Mouse (Mus musculus) spleen, adult 2 months (tissue): Measurements from ENCODE around the gene Actrt2. TPM values are rescaled to one million over a fixed set of nuclear protein-coding genes. Genes with fewer than 3 reads are reported as not detected.

Source experiments
- DNase-seq, 2 experiments: peaks; one replicate each; pipeline versions ENCODE4 v3.0.0 to v3.0.0-alpha.2; 2012 to 2021; ENCODE audit warnings: low spot score in 2 of 2, low read depth in 1 of 2
- H3K27ac ChIP-seq: fragments of 200-500 bp; 2 replicates; pipeline ENCODE4 v1.5.1; 2012; ENCODE audit warnings: low read length, inconsistent platforms; ENCODE audit not compliant: insufficient read depth
- H3K27me3 ChIP-seq: fragments of 200-500 bp; 2 replicates; pipeline ENCODE4 v1.6.1; 2012; ENCODE audit warnings: mild to moderate bottlenecking, moderate library complexity, low read length, inconsistent platforms; ENCODE audit not compliant: control insufficient read depth, insufficient read depth
- H3K36me3 ChIP-seq: fragments of 200-500 bp; 2 replicates; pipeline ENCODE4 v1.6.1; 2012; ENCODE audit warnings: mild to moderate bottlenecking, low read length, inconsistent platforms; ENCODE audit not compliant: control insufficient read depth, insufficient read depth
- H3K4me1 ChIP-seq: fragments of 200-500 bp; 2 replicates; pipeline ENCODE4 v1.6.1; 2011; ENCODE audit warnings: inconsistent platforms; ENCODE audit not compliant: control insufficient read depth, insufficient read depth, insufficient read length
- H3K4me3 ChIP-seq: fragments of 200-500 bp; 2 replicates; pipeline ENCODE4 v1.5.1; 2011; ENCODE audit warnings: mild to moderate bottlenecking, inconsistent platforms; ENCODE audit not compliant: insufficient read depth, insufficient read length; ENCODE audit errors: extremely low read depth
- CTCF ChIP-seq: fragments of 200-500 bp; IDR thresholded peaks from 2 replicates; pipeline ENCODE4 v1.5.1; 2011; ENCODE audit warnings: mild to moderate bottlenecking, inconsistent platforms; ENCODE audit not compliant: insufficient read depth, insufficient read length, insufficient replicate concordance; ENCODE audit errors: extremely low read depth
- POLR2A ChIP-seq: fragments of 200-500 bp; IDR thresholded peaks from 2 replicates; pipeline ENCODE4 v1.6.1; 2011; ENCODE audit warnings: low read depth, low read length, inconsistent platforms
- WGBS: fragments of 180-500 bp; shearing (Covaris S2); methylation state at CpG from one replicate; pipeline ENCODE4 v1.1.7; 2018; 5-methylcytosine and 5-hydroxymethylcytosine counted together
- polyA plus RNA-seq: library from polyadenylated mRNA; depleted of rRNA; stranded (reverse); fragments of >200 nt; gene quantifications from 2 replicates; pipeline ENCODE4 v1.2.3, GENCODE M21; 2012; rRNA removed

Gene Actrt2
- polyA plus RNA-seq, result not detected in 2 replicates

- Histone ChIP-seq H3K4me3 (no peak within 1 kb of the TSS), H3K4me1 (no peaks in the 10 kb centered on the region), H3K36me3 (no peaks in the 10 kb centered on the region), H3K27ac (no peak within 1 kb of the TSS), H3K27me3 (no peaks in the 10 kb centered on the region)
- no peak for DNase-seq
- WGBS, result 80% methylated on average over 2 of the region's 2 CpGs
- TF ChIP-seq POLR2A (no peak), CTCF (no peak)
Measured at GRCm38 (mm10) chr4:154667767-154668166, at the start of gene Actrt2. TSS of gene Actrt2 (minus strand) at chr4:154667867.

DNA sequence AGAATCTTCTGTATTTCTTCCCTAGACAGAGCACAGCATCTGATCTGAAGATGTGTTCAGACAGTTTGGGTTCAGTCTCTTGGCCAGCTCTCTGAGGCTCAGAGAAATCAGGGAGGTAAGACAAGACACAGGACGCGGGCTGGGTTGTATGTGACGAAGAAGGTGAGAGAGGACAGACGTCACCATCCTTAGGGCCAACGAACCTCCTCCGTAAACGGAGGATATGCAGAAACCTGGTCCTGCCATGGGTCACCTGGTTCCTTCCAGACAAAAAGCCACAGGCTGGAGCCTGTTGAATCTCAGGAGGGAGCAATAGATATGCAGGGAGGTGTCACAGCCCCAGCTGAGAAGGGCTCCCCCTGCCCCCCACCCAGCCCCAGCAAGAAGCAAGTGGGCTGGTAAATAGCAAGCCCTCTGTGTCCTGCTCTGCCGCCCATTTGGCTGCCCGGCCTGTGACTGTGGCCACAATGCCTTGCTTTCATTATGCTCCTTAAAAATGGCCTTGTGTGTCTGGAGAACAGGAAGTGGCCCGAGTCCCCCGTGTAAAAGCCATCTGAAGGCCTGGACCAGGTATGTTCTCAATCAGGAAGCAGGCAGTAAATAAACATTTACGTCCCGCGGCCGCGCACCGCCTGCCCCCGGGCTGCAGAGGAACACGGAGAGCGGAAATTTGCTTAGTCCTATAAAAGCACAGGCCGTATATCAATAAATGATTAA lies 41.9 kb upstream of the Actrt2 start:
- WGBS, result 76% methylated on average over 21 of the region's 21 CpGs
- no peak for TF ChIP-seq POLR2A
- no peak for TF ChIP-seq CTCF

GRCm38 (mm10) chr4:154708811-154709210 lies 41.1 kb upstream of the Actrt2 start:
- TF ChIP-seq POLR2A, result no peak
- no peak for TF ChIP-seq CTCF
- H3K4me1 ChIP-seq, result no peaks in the 10 kb centered on the region
- H3K36me3 ChIP-seq, result no peaks in the 10 kb centered on the region
- 71% methylated on average over 2 of the region's 2 CpGs for WGBS
- no peak for DNase-seq
- H3K4me3 ChIP-seq, result no peak overlapping the region
- no peak overlapping the region for H3K27ac ChIP-seq
- no peaks in the 10 kb centered on the region for H3K27me3 ChIP-seq

More for the DNA sequence above, 41.9 kb upstream of the Actrt2 start:
- H3K4me1 ChIP-seq, result no peaks in the 10 kb centered on the region
- no peak for DNase-seq
- no peaks in the 10 kb centered on the region for H3K27me3 ChIP-seq
- H3K4me3 ChIP-seq, result no peak overlapping the region
- no peaks in the 10 kb centered on the region for H3K36me3 ChIP-seq
- no peak overlapping the region for H3K27ac ChIP-seq

DNA sequence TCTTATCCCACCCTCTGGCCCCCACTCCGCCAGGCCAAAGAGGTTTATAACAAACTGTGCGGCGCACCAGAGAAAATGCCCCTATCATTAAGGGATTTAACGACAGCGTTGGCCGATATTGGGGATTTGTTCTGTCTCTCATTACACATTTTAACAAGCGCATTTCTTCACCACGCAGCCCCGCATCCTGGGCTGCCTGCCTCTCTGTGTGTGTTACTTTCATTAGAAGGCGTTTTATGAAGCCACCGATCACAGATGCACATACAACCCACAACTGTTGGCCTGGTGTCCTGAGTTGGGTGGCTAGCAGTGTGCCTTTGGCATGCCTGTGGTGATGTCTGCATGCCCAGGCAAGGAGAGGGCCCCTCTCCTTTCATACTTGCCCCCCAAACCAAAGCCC lies 40.6 kb upstream of the Actrt2 start:
- H3K27me3 ChIP-seq, result no peaks in the 10 kb centered on the region
- no peak overlapping the region for H3K4me3 ChIP-seq
- no peak for DNase-seq
- H3K36me3 ChIP-seq, result no peaks in the 10 kb centered on the region
- TF ChIP-seq POLR2A (no peak), CTCF (no peak)
- no peaks in the 10 kb centered on the region for H3K4me1 ChIP-seq
- no peak overlapping the region for H3K27ac ChIP-seq
- 91% methylated on average over 11 of the region's 11 CpGs for whole genome bisulfite sequencing

DNA sequence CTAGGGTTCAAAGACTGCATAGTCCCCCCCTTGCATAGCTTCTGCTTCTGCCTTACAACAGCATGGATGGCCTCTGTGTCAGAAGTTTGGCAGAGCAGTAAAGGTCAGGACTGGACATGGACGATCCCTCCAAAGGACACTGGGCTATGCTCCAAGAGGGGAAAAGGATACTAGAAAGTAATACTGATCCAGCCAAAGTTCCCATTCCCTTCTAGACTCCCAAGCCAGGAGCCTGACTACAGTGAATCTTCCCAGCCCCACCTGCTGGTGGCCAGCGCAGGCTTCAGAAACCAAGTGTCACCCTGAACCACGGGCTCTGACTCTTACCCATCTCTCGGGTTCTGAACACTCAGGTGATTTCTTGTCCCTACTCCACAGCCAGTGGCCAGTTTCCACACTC lies 39.9 kb upstream of the Actrt2 start:
- no peaks in the 10 kb centered on the region for H3K36me3 ChIP-seq
- no peak overlapping the region for H3K27ac ChIP-seq
- H3K4me1 ChIP-seq, result no peaks in the 10 kb centered on the region
- 80% methylated on average over 4 of the region's 4 CpGs for WGBS
- no peaks in the 10 kb centered on the region for H3K27me3 ChIP-seq
- no peak overlapping the region for H3K4me3 ChIP-seq
- no peak for DNase-seq
- TF ChIP-seq POLR2A (no peak), CTCF (no peak)

DNA sequence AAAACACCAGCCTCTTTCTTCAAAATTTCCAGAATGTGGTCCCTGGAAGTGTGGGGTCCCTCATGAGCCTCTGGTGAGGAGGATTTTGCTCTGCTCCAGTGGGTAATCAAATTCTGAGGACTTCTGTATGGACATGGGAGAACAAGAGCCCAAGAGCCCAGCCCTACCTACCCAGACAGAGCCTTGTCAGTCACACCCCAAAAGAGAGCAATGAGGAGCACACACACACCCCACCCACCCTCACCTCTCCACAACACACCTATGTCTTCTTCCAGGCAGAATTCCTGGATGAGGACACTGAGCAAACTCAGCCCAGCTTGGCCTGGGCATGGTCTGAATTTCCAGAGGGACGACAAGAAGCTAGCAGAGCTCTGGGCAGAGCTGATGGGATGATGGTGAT lies 38.8 kb upstream of the Actrt2 start:
- no peaks in the 10 kb centered on the region for H3K4me1 ChIP-seq
- H3K27ac ChIP-seq, result no peak overlapping the region
- H3K4me3 ChIP-seq, result no peak overlapping the region
- no peaks in the 10 kb centered on the region for H3K27me3 ChIP-seq
- no peak for DNase-seq
- 72% methylated on average over 1 of the region's 1 CpGs for WGBS
- TF ChIP-seq CTCF (no peak), POLR2A (no peak)
- no peaks in the 10 kb centered on the region for H3K36me3 ChIP-seq

DNA sequence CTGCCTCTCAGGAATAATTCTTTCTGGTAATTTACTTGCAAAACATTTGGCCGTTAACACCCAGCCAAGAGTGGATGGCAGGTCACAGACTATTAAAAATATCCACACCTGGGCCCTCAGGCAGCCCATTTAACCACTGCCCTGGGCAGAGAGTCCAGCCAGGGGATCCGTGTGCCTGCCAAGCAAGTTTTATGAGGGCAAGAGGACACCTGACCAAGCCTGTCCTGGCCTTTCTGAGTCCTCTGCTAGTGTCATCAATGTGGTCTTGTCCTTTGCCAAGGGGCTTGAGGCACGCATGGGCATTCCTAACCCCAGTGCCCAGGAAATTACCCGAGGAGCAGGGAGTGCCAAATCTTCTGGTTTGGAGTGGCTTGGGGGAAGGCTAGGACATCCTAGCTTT lies 38.0 kb upstream of the Actrt2 start:
- WGBS, result 83% methylated on average over 4 of the region's 4 CpGs
- TF ChIP-seq POLR2A, result no peak
- no peak for TF ChIP-seq CTCF
- Histone ChIP-seq H3K4me3 (no peak overlapping the region), H3K36me3 (no peaks in the 10 kb centered on the region), H3K27me3 (no peaks in the 10 kb centered on the region), H3K27ac (no peak overlapping the region), H3K4me1 (no peaks in the 10 kb centered on the region)
- DNase-seq, result no peak
